Mouse (Mus musculus): Measurements from ENCODE around the gene Tlr12. TPM values are rescaled to one million over a fixed set of nuclear protein-coding genes. Genes with fewer than 3 reads are reported as not detected.
"Not testable (repeated sequence)": the region's sequence is repeated elsewhere in the genome, so short reads cannot be mapped to it uniquely, and the experiment has no call there.

Tlr12 gene
- polyA plus RNA-seq, 1 experiment from 2014 or later: 0.39 TPM

DNA sequence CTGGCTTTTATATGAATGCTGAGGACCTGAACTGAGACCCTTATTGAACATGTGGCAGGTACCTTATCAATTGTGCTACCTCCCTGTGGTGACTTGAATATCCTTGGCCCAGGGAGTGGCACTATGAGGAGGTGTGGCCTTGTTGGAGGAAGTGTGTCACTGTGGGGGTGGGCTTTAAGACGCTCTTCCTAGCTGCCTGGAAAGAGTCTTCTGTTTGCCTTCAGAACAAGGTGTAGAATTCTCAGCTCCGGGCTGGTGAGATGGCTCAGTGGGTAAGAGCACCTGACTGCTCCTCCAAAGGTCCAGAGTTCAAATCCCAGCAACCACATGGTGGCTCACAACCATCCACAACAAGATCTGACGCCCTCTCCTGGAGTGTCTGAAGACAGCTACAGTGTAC, 6.7 kb downstream of the Tlr12 start:
- not testable (repeated sequence) for H3K27me3 ChIP-seq (ENCODE audit: control insufficient read depth, insufficient read depth, low read length); H3K9ac ChIP-seq (replicated peaks; ENCODE audit: low read depth, low read length); H3K36me3 ChIP-seq (ENCODE audit: control insufficient read depth, insufficient read depth, low read length); H3K9me3 ChIP-seq (ENCODE audit: control insufficient read depth, low read depth, low read length); H3K4me3 ChIP-seq (ENCODE audit: low read depth, low read length); ATAC-seq (ENCODE audit: insufficient number of reproducible peaks, insufficient read depth, low FRiP score, low read depth); H3K27ac ChIP-seq (ENCODE audit: low read length); H3K4me2 ChIP-seq (replicated peaks; ENCODE audit: low read depth, low read length)
- 76% methylated on average over 3 of the region's 3 CpGs for WGBS
- peaks cover 11% of the 10 kb centered on the region for H3K4me1 ChIP-seq (ENCODE audit: control insufficient read depth, insufficient read depth, low read length)

DNA sequence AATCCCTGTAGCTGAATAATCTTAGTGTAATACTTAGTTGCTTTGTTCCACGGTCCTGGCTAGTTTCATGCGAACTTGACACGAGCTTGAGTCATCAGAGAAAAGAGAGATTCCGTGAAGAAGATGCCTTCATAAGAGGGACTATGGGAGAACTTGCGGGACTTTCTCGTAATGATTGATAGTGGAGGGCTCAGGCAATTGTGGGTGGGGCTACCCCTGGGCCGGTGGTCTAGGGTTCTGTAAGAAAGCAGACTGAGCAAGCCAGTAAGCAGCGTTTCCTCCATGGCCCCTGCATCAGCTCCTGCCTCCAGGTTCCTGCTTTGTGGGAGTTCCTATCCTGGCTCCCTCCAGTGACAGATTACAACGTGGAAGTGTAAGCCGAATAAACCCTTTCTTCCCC, 7.7 kb downstream of the Tlr12 start:
- Histone ChIP-seq H3K27ac (ENCODE audit: low read length) (0 out of 2 replicates have a peak overlapping the region, but pooled peaks have one; percentile 15), H3K4me3 (ENCODE audit: low read depth, low read length) (peak overlapping the region; percentile 53; the same call in 1 of the 2 replicates), H3K4me2 (replicated peaks; ENCODE audit: low read depth, low read length) (peak overlapping the region; percentile 67), H3K4me1 (ENCODE audit: control insufficient read depth, insufficient read depth, low read length) (peaks cover 11% of the 10 kb centered on the region), H3K36me3 (ENCODE audit: control insufficient read depth, insufficient read depth, low read length) (no peaks in the 10 kb centered on the region), H3K9ac (replicated peaks; ENCODE audit: low read depth, low read length) (no peak overlapping the region), H3K27me3 (ENCODE audit: control insufficient read depth, insufficient read depth, low read length) (no peaks in the 10 kb centered on the region), H3K9me3 (ENCODE audit: control insufficient read depth, low read depth, low read length) (no peaks in the 10 kb centered on the region)
- 12% methylated on average over 10 of the region's 10 CpGs for WGBS
- no peak for ATAC-seq (ENCODE audit: insufficient number of reproducible peaks, insufficient read depth, low FRiP score, low read depth)

DNA sequence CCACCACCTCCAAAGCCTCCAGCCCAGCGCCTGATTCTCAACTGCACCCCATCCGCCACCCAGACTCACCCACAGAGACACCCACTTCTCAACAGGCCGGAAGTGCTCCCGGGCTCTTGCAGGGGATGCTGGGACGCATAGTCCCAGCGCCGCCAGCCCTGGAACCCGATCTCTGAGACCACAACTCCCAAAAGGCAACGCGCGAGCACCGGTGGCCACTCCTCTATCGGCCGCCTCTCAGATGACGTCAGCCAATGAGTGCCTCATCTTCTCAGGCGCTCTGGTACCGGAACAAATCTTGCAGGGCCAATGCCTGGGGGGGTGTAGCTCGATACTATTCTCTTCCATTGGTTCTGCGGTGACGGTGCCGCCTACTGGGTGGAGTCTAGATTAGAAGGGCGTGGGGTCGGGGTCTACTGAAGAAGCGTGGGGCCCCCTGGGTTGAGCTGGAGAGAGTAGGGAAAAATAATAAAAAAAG, 8.5 kb downstream of the Tlr12 start, which contains the start of gene Zscan20:
Gene Zscan20 (minus strand): TSS at position 174 of the 478 bp plus-strand sequence.
- peak within 1 kb of the TSS; percentile 67 for H3K4me2 ChIP-seq (replicated peaks; ENCODE audit: low read depth, low read length)
- no peaks in the 10 kb centered on the region for H3K9me3 ChIP-seq (ENCODE audit: control insufficient read depth, low read depth, low read length)
- H3K4me1 ChIP-seq (ENCODE audit: control insufficient read depth, insufficient read depth, low read length): peaks cover 11% of the 10 kb centered on the region
- no peaks in the 10 kb centered on the region for H3K36me3 ChIP-seq (ENCODE audit: control insufficient read depth, insufficient read depth, low read length)
- ATAC-seq (ENCODE audit: insufficient number of reproducible peaks, insufficient read depth, low FRiP score, low read depth): peak; percentile 96
- 0 out of 2 replicates have a peak within 1 kb of the TSS, but pooled peaks have one; percentile 24 for H3K27ac ChIP-seq (ENCODE audit: low read length)
- peak within 1 kb of the TSS; percentile 54 for H3K9ac ChIP-seq (replicated peaks; ENCODE audit: low read depth, low read length)
- under 1% methylated on average over 24 of the region's 24 CpGs for WGBS
- H3K4me3 ChIP-seq (ENCODE audit: low read depth, low read length): peak within 1 kb of the TSS; percentile 53
- no peaks in the 10 kb centered on the region for H3K27me3 ChIP-seq (ENCODE audit: control insufficient read depth, insufficient read depth, low read length)

DNA sequence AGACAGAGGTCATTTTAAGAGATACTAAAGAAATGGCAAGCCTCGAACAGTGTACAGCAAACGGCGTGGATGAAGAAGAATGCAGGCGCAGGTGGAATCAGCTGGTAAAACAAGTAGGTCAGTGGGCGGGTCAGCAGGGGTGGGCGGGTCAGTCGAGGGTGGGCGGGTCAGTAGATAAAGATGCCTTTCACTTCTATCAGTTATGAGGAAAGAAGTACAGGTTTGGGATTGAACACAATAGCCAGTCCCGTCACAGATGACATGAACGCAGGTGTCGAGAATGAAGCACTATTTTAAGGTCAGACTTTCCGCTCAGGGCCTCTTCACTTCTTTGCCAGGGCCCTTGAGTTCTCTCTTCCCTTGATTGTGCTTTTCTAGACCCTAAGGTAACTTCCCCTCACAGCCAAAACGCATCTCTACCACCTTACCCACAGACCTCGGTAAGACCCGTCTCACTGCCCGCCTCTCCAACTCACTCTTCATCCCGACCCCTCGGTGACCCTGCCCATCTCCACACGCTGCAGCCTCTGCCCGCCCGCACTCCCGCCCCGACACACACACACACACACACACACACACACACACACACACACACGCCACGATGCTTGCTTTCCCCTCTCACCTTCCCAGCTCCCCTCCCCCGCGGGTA, 9.0 kb downstream of the Tlr12 start:
- peak overlapping the region; percentile 67 for H3K4me2 ChIP-seq (replicated peaks; ENCODE audit: low read depth, low read length)
- WGBS: 8% methylated on average over 24 of the region's 27 CpGs
- H3K4me3 ChIP-seq (ENCODE audit: low read depth, low read length): peak overlapping the region; percentile 53
- peaks cover 11% of the 10 kb centered on the region for H3K4me1 ChIP-seq (ENCODE audit: control insufficient read depth, insufficient read depth, low read length)
- 0 out of 2 replicates have a peak overlapping the region, but pooled peaks have one; percentile 24 for H3K27ac ChIP-seq (ENCODE audit: low read length)
- H3K27me3 ChIP-seq (ENCODE audit: control insufficient read depth, insufficient read depth, low read length): no peaks in the 10 kb centered on the region
- no peaks in the 10 kb centered on the region for H3K9me3 ChIP-seq (ENCODE audit: control insufficient read depth, low read depth, low read length)
- peak overlapping the region; percentile 54 for H3K9ac ChIP-seq (replicated peaks; ENCODE audit: low read depth, low read length)
- peak; percentile 50; the same call in 1 of the 2 replicates for ATAC-seq (ENCODE audit: insufficient number of reproducible peaks, insufficient read depth, low FRiP score, low read depth)
- H3K36me3 ChIP-seq (ENCODE audit: control insufficient read depth, insufficient read depth, low read length): no peaks in the 10 kb centered on the region

DNA sequence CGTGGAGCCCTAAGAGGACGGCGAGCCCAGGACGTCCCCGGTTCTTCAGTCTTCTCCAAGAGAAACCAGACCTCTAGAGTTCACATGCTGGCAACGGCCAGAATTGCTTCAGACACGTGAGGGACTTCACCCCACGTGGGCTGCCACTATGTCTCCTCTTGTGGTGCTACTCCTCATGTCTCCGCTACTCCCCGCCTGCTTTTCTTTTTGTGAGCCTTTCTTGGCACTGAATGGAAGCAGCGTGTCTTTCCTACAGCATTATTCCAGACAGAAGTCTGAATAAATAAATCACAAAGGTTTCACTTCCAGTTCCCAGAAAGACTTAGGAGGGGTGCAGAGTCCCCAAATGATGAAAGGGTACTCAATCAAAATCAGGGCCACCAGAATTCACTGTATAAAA, 10.8 kb downstream of the Tlr12 start:
- Histone ChIP-seq H3K27ac (ENCODE audit: low read length) (no peak overlapping the region), H3K27me3 (ENCODE audit: control insufficient read depth, insufficient read depth, low read length) (no peaks in the 10 kb centered on the region), H3K4me2 (replicated peaks; ENCODE audit: low read depth, low read length) (no peak overlapping the region), H3K9me3 (ENCODE audit: control insufficient read depth, low read depth, low read length) (no peaks in the 10 kb centered on the region), H3K36me3 (ENCODE audit: control insufficient read depth, insufficient read depth, low read length) (no peaks in the 10 kb centered on the region; the same call in 1 of the 2 replicates), H3K4me1 (ENCODE audit: control insufficient read depth, insufficient read depth, low read length) (peaks cover 11% of the 10 kb centered on the region), H3K4me3 (ENCODE audit: low read depth, low read length) (no peak overlapping the region), H3K9ac (replicated peaks; ENCODE audit: low read depth, low read length) (no peak overlapping the region)
- no peak for ATAC-seq (ENCODE audit: insufficient number of reproducible peaks, insufficient read depth, low FRiP score, low read depth)
- WGBS: 81% methylated on average over 11 of the region's 11 CpGs

DNA sequence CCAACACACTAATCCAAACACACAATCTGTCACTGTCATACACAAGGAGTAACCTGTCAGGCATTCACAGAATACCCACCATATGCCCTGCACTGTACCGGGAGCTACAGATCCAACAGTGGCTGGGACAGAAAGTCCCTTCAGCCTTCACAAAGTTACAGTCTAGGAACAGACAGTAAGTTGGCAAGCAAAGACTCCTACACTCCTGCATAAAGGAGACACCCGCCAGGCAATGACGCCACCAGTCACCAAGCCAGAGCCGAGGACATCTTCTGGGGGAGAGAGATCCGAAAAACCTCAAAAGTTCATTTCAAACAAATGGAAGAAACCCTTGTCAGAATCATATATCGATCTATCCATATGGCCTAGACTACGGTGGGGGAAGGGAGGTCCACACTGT, 11.8 kb downstream of the Tlr12 start:
- Histone ChIP-seq H3K27me3 (ENCODE audit: control insufficient read depth, insufficient read depth, low read length) (no peaks in the 10 kb centered on the region), H3K9ac (replicated peaks; ENCODE audit: low read depth, low read length) (no peak overlapping the region), H3K4me1 (ENCODE audit: control insufficient read depth, insufficient read depth, low read length) (peaks cover 11% of the 10 kb centered on the region), H3K36me3 (ENCODE audit: control insufficient read depth, insufficient read depth, low read length) (no peaks in the 10 kb centered on the region; the same call in 1 of the 2 replicates), H3K9me3 (ENCODE audit: control insufficient read depth, low read depth, low read length) (no peaks in the 10 kb centered on the region), H3K27ac (ENCODE audit: low read length) (no peak overlapping the region), H3K4me2 (replicated peaks; ENCODE audit: low read depth, low read length) (no peak overlapping the region), H3K4me3 (ENCODE audit: low read depth, low read length) (no peak overlapping the region)
- no peak for ATAC-seq (ENCODE audit: insufficient number of reproducible peaks, insufficient read depth, low FRiP score, low read depth)
- WGBS: 93% methylated on average over 7 of the region's 7 CpGs

DNA sequence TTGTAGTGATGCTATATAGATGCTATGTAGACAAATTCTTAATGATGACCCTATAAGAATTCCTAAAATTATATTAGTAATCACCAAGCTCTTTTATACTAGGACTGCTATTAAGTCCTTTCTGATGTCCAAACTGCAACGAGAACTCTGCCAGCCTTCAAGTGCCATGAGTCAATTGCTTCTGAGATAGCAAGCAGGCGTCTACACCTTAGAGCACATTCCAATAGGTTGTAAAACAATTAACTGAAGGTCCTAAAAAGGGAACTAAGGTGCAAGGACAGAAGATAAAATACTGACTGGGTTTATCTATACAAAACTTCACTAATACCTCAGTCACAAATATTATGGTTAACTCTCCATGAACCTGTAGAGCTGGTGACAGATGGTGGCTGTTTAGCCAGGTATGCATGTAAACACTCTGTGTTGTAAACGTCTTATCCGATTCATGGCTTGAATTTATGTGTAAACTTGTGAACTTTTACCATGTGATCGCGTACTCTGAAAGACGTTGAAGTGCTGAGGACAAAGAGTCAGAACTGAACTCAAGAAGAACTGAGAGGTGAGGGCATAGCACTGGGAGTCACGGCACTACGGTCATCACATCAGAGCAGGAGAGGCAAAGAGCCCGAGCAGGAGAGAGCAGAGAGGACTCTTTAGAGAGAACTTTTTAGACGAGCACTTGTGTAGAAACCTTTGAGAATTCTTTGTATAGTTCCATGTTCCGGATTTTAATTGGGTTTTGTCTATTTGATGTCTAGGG, 20.4 kb downstream of the Tlr12 start:
- H3K27ac ChIP-seq (ENCODE audit: low read length): no peak overlapping the region
- no peak overlapping the region for H3K4me3 ChIP-seq (ENCODE audit: low read depth, low read length)
- no peak overlapping the region for H3K9ac ChIP-seq (replicated peaks; ENCODE audit: low read depth, low read length)
- no peak overlapping the region for H3K4me2 ChIP-seq (replicated peaks; ENCODE audit: low read depth, low read length)
- H3K36me3 ChIP-seq (ENCODE audit: control insufficient read depth, insufficient read depth, low read length): no peaks in the 10 kb centered on the region
- no peaks in the 10 kb centered on the region for H3K9me3 ChIP-seq (ENCODE audit: control insufficient read depth, low read depth, low read length)
- no peak for ATAC-seq (ENCODE audit: insufficient number of reproducible peaks, insufficient read depth, low FRiP score, low read depth)
- 50% methylated on average over 12 of the region's 12 CpGs for WGBS
- H3K4me1 ChIP-seq (ENCODE audit: control insufficient read depth, insufficient read depth, low read length): no peaks in the 10 kb centered on the region
- no peaks in the 10 kb centered on the region for H3K27me3 ChIP-seq (ENCODE audit: control insufficient read depth, insufficient read depth, low read length)

DNA sequence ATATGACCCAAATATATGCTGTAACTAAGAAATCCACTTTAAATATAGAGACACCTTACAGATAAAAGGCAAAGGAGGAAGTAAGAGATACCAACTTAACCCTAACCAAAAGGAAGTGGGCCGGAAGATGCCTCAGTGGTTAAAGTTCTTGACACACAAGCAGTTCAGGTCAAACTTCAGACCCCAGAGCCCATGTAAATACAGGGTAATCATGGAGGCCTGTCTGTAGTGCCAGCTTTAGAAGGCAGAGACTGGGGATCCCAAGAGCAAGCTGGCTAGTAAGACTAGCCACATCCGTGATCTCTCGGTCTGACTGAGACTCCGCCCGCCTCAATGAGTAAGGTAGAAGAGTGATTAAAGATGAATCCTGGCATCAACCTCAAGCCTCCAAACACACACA, 24.4 kb downstream of the Tlr12 start:
- 95% methylated on average over 5 of the region's 5 CpGs for WGBS
- H3K4me3 ChIP-seq (ENCODE audit: low read depth, low read length): no peak overlapping the region
- no peak overlapping the region for H3K9ac ChIP-seq (replicated peaks; ENCODE audit: low read depth, low read length)
- no peak for ATAC-seq (ENCODE audit: insufficient number of reproducible peaks, insufficient read depth, low FRiP score, low read depth)
- H3K9me3 ChIP-seq (ENCODE audit: control insufficient read depth, low read depth, low read length): no peaks in the 10 kb centered on the region
- no peak overlapping the region for H3K4me2 ChIP-seq (replicated peaks; ENCODE audit: low read depth, low read length)
- H3K4me1 ChIP-seq (ENCODE audit: control insufficient read depth, insufficient read depth, low read length): no peaks in the 10 kb centered on the region
- H3K27ac ChIP-seq (ENCODE audit: low read length): no peak overlapping the region
- no peaks in the 10 kb centered on the region for H3K27me3 ChIP-seq (ENCODE audit: control insufficient read depth, insufficient read depth, low read length)
- peaks cover 14% of the 10 kb centered on the region; the same call in 1 of the 2 replicates for H3K36me3 ChIP-seq (ENCODE audit: control insufficient read depth, insufficient read depth, low read length)

All from stomach, embryonic 14.5 days (tissue).